Mouse (Mus musculus): ENCODE results near the gene Gm5934.
"Not testable (repeated sequence)": the region's sequence is repeated elsewhere in the genome, so short reads cannot be mapped to it uniquely, and the experiment has no call there.

Gene Gm5934

GRCm38 (mm10) chrX:24500660-24501059, at the start of gene Gm5934:
Gene Gm5934, minus strand, starts transcription at chrX:24500760.
- not testable (repeated sequence) for DNase-seq (ENCODE audit: low read depth, low spot score)

Data from telencephalon, adult 2 months (tissue).